ENCODE assay signal across 9 mouse cellular contexts in the genomic region with DNA sequence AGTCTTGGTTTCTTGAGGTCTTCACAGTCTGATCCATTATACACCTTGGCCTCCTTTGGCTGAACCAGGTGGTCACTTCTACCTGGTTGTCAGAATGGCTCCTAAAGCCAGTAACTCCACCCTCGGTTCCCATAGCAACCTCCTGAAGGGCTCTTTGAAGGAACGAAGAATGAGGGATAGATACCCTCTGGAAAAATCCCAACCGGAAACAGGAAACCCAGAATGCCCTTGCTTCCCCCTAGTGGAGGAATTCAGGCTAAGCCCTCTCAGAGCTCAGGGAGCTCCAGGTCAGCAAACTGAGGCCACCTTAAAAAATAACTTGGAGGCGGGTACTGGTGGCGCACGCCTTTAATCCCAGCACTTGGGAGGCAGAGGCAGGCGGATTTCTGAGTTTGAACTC. TPM values are rescaled to one million over a fixed set of nuclear protein-coding genes. Genes with fewer than 3 reads are reported as not detected.
A peak's percentile ranks its signal among the peaks of the same experiment; 100 is the strongest.
DNase-seq lines count a peak whose midpoint lies in the region; ATAC-seq and TF ChIP-seq lines count a peak whose summit lies in the region.
"Had no signal": no experiment of that assay in that cellular context is flagged by ENCODE, and none has a peak within 500 bp of the region (broad histone marks: within the 10 kb centered on the region; RNA-seq: fewer than 3 reads in every experiment).

No protein-coding gene starts in this region.

- WGBS in liver, embryonic 14.5 days (ENCODE audit: insufficient replicate concordance): 36% methylated on average over 7 of the region's 7 CpGs
- WGBS in liver, embryonic 12.5 days (ENCODE audit: insufficient replicate concordance): 37% methylated on average over 7 of the region's 7 CpGs
- WGBS in embryonic facial prominence, embryonic 12.5 days: 30% methylated on average over 7 of the region's 7 CpGs
- 39% methylated on average over 7 of the region's 7 CpGs for WGBS in stomach, embryonic 14.5 days

- no peak overlapping the region for H3K27ac ChIP-seq in liver, embryonic 14.5 days
- no peak overlapping the region for H3K27ac ChIP-seq in liver, embryonic 12.5 days
- peak overlapping the region; percentile 46; the same call in 1 of the 2 replicates for H3K27ac ChIP-seq in embryonic facial prominence, embryonic 12.5 days
- peak overlapping the region; percentile 27; the same call in 1 of the 2 replicates for H3K27ac ChIP-seq in stomach, embryonic 14.5 days (ENCODE audit: low read length)

- no peak overlapping the region for H3K9ac ChIP-seq in liver, embryonic 14.5 days (replicated peaks)
- H3K9ac ChIP-seq in liver, embryonic 12.5 days: no peak overlapping the region
- H3K9ac ChIP-seq in embryonic facial prominence, embryonic 12.5 days: no peak overlapping the region
- H3K9ac ChIP-seq in stomach, embryonic 14.5 days (replicated peaks; ENCODE audit: low read depth, low read length): no peak overlapping the region

- no peaks in the 10 kb centered on the region for H3K27me3 ChIP-seq in liver, embryonic 14.5 days (ENCODE audit: control insufficient read depth, insufficient read depth, low read length)
- H3K27me3 ChIP-seq in liver, embryonic 12.5 days (replicated peaks): no peaks in the 10 kb centered on the region; the same call in 1 of the 2 replicates
- H3K27me3 ChIP-seq in embryonic facial prominence, embryonic 12.5 days: no peaks in the 10 kb centered on the region
- H3K27me3 ChIP-seq in stomach, embryonic 14.5 days (ENCODE audit: control insufficient read depth, insufficient read depth, low read length): no peaks in the 10 kb centered on the region

- H3K36me3 ChIP-seq in liver, embryonic 14.5 days (replicated peaks; ENCODE audit: control insufficient read depth, insufficient read depth, low read depth): no peaks in the 10 kb centered on the region
- peaks cover 43% of the 10 kb centered on the region for H3K36me3 ChIP-seq in liver, embryonic 12.5 days
- peaks cover 46% of the 10 kb centered on the region for H3K36me3 ChIP-seq in embryonic facial prominence, embryonic 12.5 days
- H3K36me3 ChIP-seq in stomach, embryonic 14.5 days (ENCODE audit: control insufficient read depth, insufficient read depth, low read length): peaks cover 34% of the 10 kb centered on the region

- H3K4me1 ChIP-seq in liver, embryonic 14.5 days (replicated peaks; ENCODE audit: control insufficient read depth in 2 of 2, insufficient read depth in 2 of 2, low read length in 1 of 2): no peaks in the 10 kb centered on the region
- H3K4me1 ChIP-seq in liver, embryonic 12.5 days: 0 out of 2 replicates have a peak, but pooled peaks cover 2% of the 10 kb centered on the region
- H3K4me1 ChIP-seq in embryonic facial prominence, embryonic 12.5 days: peaks cover 11% of the 10 kb centered on the region; the same call in 1 of the 2 replicates
- peaks cover 13% of the 10 kb centered on the region for H3K4me1 ChIP-seq in stomach, embryonic 14.5 days (ENCODE audit: control insufficient read depth, insufficient read depth, low read length)

- DNase-seq in liver, embryonic 14.5 days (ENCODE audit: low read depth in 3 of 3, low spot score in 3 of 3): no peak
- DNase-seq in kidney, postnatal 25 days: peak; percentile 60 to 62
- no peak for DNase-seq in gastrocnemius, postnatal 4 days (ENCODE audit: low spot score in 2 of 2)

- H3K4me2 ChIP-seq in liver, embryonic 14.5 days (ENCODE audit: low read depth): no peak overlapping the region
- H3K4me2 ChIP-seq in liver, embryonic 12.5 days: no peak overlapping the region
- no peak overlapping the region for H3K4me2 ChIP-seq in embryonic facial prominence, embryonic 12.5 days (replicated peaks)
- no peak overlapping the region for H3K4me2 ChIP-seq in stomach, embryonic 14.5 days (replicated peaks; ENCODE audit: low read depth, low read length)

- peak; percentile 30 for TF ChIP-seq CTCF in liver, embryonic 14.5 days (IDR thresholded peaks at IDR 0.05; ENCODE audit: low read depth)

- peak; percentile 17; the same call in 1 of the 2 replicates for ATAC-seq in liver, embryonic 14.5 days (ENCODE audit: insufficient read depth)
- no peak for ATAC-seq in liver, embryonic 12.5 days
- no peak for ATAC-seq in embryonic facial prominence, embryonic 12.5 days (ENCODE audit: insufficient number of reproducible peaks, insufficient read depth, low FRiP score, low TSS enrichment)
- ATAC-seq in stomach, embryonic 14.5 days (ENCODE audit: insufficient number of reproducible peaks, insufficient read depth, low FRiP score, low read depth): no peak
- no peak for ATAC-seq in frontal cortex, adult (ENCODE audit: low TSS enrichment)
- ATAC-seq in inflammation-experienced regulatory T-cells, adult 6 months: no peak

- no peaks in the 10 kb centered on the region for H3K9me3 ChIP-seq in liver, embryonic 14.5 days (ENCODE audit: control insufficient read depth, low read length)
- no peaks in the 10 kb centered on the region for H3K9me3 ChIP-seq in liver, embryonic 12.5 days (replicated peaks)
- H3K9me3 ChIP-seq in embryonic facial prominence, embryonic 12.5 days: no peaks in the 10 kb centered on the region
- H3K9me3 ChIP-seq in stomach, embryonic 14.5 days (ENCODE audit: control insufficient read depth, low read depth, low read length): no peaks in the 10 kb centered on the region

- no peak for TF ChIP-seq EP300 in liver, embryonic 14.5 days (IDR thresholded peaks at IDR 0.05; ENCODE audit: low read depth)

- H3K4me3 ChIP-seq in liver, embryonic 14.5 days (ENCODE audit: insufficient read depth in 1 of 2, low read depth in 2 of 2, low read length in 2 of 2): no peak overlapping the region
- H3K4me3 ChIP-seq in liver, embryonic 12.5 days: no peak overlapping the region
- no peak overlapping the region for H3K4me3 ChIP-seq in embryonic facial prominence, embryonic 12.5 days
- H3K4me3 ChIP-seq in stomach, embryonic 14.5 days (ENCODE audit: low read depth, low read length): no peak overlapping the region

RNA-seq across cellular contexts. Expression of a gene that starts 26.3 kb away (rescaled TPM):
- polyA plus RNA-seq in liver, embryonic 14.5 days (2012; rRNA removed): 7.8 and 8.2 TPM in 2 replicates
- polyA plus RNA-seq in liver, embryonic 14.5 days (2014; fragmentation: Nextera tagmentation; extraction: Ambion mirVana): 5.7 and 6.6 TPM in 2 replicates
- 14.2 and 15.7 TPM in 2 replicates for polyA plus RNA-seq in liver, embryonic 12.5 days (2016; fragmentation: Nextera tagmentation; extraction: Ambion mirVana)
- 87.3 and 91.6 TPM in 2 replicates for polyA plus RNA-seq in embryonic facial prominence, embryonic 12.5 days (2016; fragmentation: Nextera tagmentation; extraction: Ambion mirVana)
- 42.0 and 44.6 TPM in 2 replicates for polyA plus RNA-seq in stomach, embryonic 14.5 days (2014; fragmentation: Nextera tagmentation; extraction: Ambion mirVana)
- 10 to 100 TPM; 56.9 to 57.6 TPM for total RNA-seq in gastrocnemius, postnatal 4 days (2021)
- polyA plus RNA-seq in inflammation-experienced regulatory T-cells, adult 6 months (2017; shearing (Covaris generic)): not detected
- total RNA-seq: neutrophil, adult 5-6 weeks had no signal

RNA-seq across cellular contexts. Expression of a gene that starts 42.8 kb away (rescaled TPM):
- polyA plus RNA-seq in liver, embryonic 14.5 days (2012; rRNA removed): 2.2 and 2.4 TPM in 2 replicates
- 1.2 TPM in 2 replicates for polyA plus RNA-seq in liver, embryonic 14.5 days (2014; fragmentation: Nextera tagmentation; extraction: Ambion mirVana)
- polyA plus RNA-seq in liver, embryonic 12.5 days (2016; fragmentation: Nextera tagmentation; extraction: Ambion mirVana): 5.0 and 5.8 TPM in 2 replicates
- polyA plus RNA-seq in embryonic facial prominence, embryonic 12.5 days (2016; fragmentation: Nextera tagmentation; extraction: Ambion mirVana): 16.0 and 18.8 TPM in 2 replicates
- polyA plus RNA-seq in stomach, embryonic 14.5 days (2014; fragmentation: Nextera tagmentation; extraction: Ambion mirVana): 8.0 and 10.1 TPM in 2 replicates
- total RNA-seq in gastrocnemius, postnatal 4 days (2021): 10 to 100 TPM in 1 of 2 experiments, 1 to 10 TPM in 1; 8.2 to 10.3 TPM
- polyA plus RNA-seq in inflammation-experienced regulatory T-cells, adult 6 months (2017; shearing (Covaris generic)): 10 to 100 TPM in 2 of 3 experiments, 1 to 10 TPM in 1; 6.0 to 15.2 (median 11.0) TPM

Comparison
In these comparisons a context has a peak if more than half of its experiments do, and no peak if none do; other contexts are left out.
1. DNase-seq: peak in kidney, postnatal 25 days (2 of 2); none in liver, embryonic 14.5 days (0 of 3) and gastrocnemius, postnatal 4 days (0 of 2).
2. H3K27ac ChIP-seq: peak in embryonic facial prominence, embryonic 12.5 days (single experiment) and stomach, embryonic 14.5 days (single experiment); none in liver, embryonic 14.5 days (single experiment) and liver, embryonic 12.5 days (single experiment).
3. RNA of a gene that starts 26.3 kb away (polyA plus RNA-seq): 87.3 to 91.6 TPM in embryonic facial prominence, embryonic 12.5 days, 42.0 to 44.6 TPM in stomach, embryonic 14.5 days, 14.2 to 15.7 TPM in liver, embryonic 12.5 days and 5.7 to 8.2 TPM in liver, embryonic 14.5 days; not detected in inflammation-experienced regulatory T-cells, adult 6 months; every median in the first group is over 4 times any median in the second.